Mouse (Mus musculus): ENCODE measurements around the gene Kcnc4.
A peak's percentile ranks its signal among the peaks of the same experiment; 100 is the strongest.

Gene Kcnc4

GRCm38 (mm10) chr3:107459196-107459772, at the start of gene Kcnc4:
Gene Kcnc4, minus strand, starts transcription at chr3:107459552.
- peak in 1 of 2 experiments; percentile 67 for DNase-seq (ENCODE audit: inconsistent age in 2 of 2, low spot score in 1 of 2)

GRCm38 (mm10) chr3:107508696-107509095, 49.3 kb upstream of the Kcnc4 start:
- no peak for DNase-seq (ENCODE audit: inconsistent age in 2 of 2, low spot score in 1 of 2)

GRCm38 (mm10) chr3:107507966-107508365, 48.6 kb upstream of the Kcnc4 start:
- DNase-seq (ENCODE audit: inconsistent age in 2 of 2, low spot score in 1 of 2), result no peak

DNA sequence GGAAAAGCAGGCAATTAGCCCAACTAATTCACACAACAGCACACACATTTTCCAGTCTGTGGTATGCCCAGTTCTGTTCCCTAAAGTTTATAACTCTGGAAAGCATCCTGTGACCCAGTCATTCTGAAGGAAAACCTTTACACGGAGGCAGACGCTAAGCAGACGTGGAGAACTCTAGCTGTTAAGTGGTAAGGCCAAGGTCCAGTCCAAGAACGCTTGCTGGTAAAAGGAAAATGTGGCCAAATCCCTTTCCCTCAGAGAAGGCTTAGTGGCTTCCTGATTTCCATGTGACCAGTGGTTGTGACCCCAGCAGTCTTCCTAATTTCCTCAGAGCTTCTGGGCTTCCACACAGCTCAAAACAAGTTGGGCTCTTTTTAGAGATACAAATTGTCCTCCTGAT, 47.2 kb upstream of the Kcnc4 start:
- no peak for DNase-seq (ENCODE audit: inconsistent age in 2 of 2, low spot score in 1 of 2)

DNA sequence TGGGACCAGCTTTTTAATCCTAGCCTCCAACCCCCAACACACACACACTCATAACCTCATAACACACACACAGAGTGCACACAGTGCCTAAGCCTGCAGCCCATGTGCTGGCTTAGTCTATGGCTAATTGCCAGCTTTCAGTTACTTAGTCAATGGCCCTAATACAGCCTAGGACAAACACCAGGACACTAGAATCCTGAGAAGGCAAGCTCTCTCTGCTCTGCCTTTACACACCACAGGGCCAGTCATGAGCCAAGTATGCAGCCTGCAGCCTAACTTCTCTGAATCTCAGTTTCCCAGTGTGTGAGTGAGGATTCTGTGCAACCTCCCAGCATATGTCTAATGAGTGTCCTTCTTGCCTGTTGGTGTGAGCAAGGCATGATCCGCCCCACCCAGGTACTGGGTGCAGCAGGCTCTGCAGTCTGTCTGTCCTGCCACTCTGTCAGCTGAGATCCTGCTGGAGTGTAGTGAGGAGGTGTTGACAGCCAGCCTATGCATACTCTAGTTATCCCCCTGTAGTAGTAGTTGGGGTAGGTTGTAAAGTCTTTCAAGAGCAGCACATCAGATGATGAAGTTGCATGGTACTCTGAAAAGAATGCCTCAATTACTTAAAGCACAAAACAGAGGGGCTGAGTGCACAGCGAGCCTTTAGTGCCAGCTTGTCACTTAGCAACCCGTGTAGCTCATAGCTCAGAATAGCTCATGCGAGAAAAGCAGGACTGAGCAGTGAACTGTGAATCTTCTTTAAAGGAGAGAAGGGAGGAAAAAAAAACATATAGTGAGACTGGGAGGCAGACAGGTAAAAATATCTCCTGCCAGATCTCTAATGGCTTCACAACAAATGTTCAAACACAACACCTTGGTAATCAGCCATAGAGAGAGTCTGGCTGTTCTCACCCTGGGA, 46.4 kb upstream of the Kcnc4 start:
- no peak for DNase-seq (ENCODE audit: inconsistent age in 2 of 2, low spot score in 1 of 2)

DNA sequence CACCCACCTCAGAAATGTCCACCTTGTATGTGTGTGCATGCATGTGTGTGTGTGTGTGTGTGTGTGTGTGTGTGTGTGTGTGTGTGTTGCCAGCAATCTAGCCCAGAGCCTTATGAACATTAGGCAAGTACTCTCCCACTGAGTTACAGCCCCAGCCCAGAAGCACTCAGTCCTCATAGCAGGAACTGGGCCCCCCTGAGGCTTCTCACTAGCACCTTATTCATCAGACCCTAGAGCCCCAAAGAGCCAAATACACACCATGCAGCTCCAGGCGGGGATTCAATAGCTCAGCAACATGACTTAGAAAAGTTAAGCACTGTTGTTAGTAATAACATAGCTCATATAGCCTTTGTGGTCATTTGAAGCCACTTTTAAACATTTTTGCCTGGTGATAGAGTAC, 45.2 kb upstream of the Kcnc4 start:
- no peak for DNase-seq (ENCODE audit: inconsistent age in 2 of 2, low spot score in 1 of 2)

DNA sequence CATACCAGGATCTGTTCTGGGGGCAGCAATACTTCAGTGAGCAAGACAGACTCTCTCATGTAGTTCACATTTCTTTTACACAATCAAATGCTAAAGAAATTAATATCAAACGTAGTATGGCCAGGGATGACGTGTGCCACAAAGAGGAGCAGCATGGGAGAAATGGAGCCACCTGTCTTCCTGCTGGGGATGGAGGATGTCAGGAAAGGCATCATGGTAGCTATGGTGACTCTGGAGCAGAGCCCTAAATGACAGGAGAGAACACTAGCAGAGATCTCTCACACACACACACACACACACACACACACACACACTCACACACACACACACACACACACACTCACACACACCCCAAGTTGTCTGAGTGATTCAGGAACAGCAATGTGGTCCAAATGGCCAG, 44.4 kb upstream of the Kcnc4 start:
- no peak for DNase-seq (ENCODE audit: inconsistent age in 2 of 2, low spot score in 1 of 2)

- peak; percentile 68 to 79 for DNase-seq (ENCODE audit: inconsistent age in 2 of 2, low spot score in 1 of 2)
Measured at GRCm38 (mm10) chr3:107501702-107502151, 42.4 kb upstream of the Kcnc4 start.

- DNase-seq (ENCODE audit: inconsistent age in 2 of 2, low spot score in 1 of 2), result no peak
Measured at GRCm38 (mm10) chr3:107500301-107500700, 40.9 kb upstream of the Kcnc4 start.

GRCm38 (mm10) chr3:107496086-107496850, 36.9 kb upstream of the Kcnc4 start:
- DNase-seq (ENCODE audit: inconsistent age in 2 of 2, low spot score in 1 of 2), result no peak

- no peak for DNase-seq (ENCODE audit: inconsistent age in 2 of 2, low spot score in 1 of 2)
Measured at GRCm38 (mm10) chr3:107495524-107495923, 36.2 kb upstream of the Kcnc4 start.

- no peak for DNase-seq (ENCODE audit: inconsistent age in 2 of 2, low spot score in 1 of 2)
Measured at GRCm38 (mm10) chr3:107491459-107491858, 32.1 kb upstream of the Kcnc4 start.

DNA sequence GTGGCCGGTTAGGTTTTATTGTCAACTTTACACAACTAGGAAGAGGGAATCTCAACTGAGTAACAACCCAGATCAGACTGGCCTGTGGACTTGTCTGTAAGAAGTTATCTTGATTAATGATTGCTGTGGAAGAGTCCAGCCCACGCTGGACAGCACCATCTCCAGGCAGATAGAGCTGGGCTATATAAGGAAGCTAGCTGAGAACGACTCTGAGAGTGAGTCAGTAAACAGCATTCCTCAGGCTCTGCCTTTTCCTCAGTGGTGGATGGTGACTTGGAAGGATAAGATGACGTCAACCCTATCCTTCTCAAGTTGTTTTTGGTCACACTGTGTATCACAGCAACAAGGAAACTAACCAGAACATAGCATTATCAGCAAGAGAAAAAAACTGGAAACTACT, 29.3 kb upstream of the Kcnc4 start:
- DNase-seq (ENCODE audit: inconsistent age in 2 of 2, low spot score in 1 of 2), result no peak

- DNase-seq (ENCODE audit: inconsistent age in 2 of 2, low spot score in 1 of 2), result peak in 1 of 2 experiments; percentile 27
Measured at GRCm38 (mm10) chr3:107483290-107483689, 23.9 kb upstream of the Kcnc4 start.

GRCm38 (mm10) chr3:107480660-107481059, 21.3 kb upstream of the Kcnc4 start:
- no peak for DNase-seq (ENCODE audit: inconsistent age in 2 of 2, low spot score in 1 of 2)

GRCm38 (mm10) chr3:107472198-107472597, 12.8 kb upstream of the Kcnc4 start:
- peak; percentile 45 to 77 for DNase-seq (ENCODE audit: inconsistent age in 2 of 2, low spot score in 1 of 2)

DNA sequence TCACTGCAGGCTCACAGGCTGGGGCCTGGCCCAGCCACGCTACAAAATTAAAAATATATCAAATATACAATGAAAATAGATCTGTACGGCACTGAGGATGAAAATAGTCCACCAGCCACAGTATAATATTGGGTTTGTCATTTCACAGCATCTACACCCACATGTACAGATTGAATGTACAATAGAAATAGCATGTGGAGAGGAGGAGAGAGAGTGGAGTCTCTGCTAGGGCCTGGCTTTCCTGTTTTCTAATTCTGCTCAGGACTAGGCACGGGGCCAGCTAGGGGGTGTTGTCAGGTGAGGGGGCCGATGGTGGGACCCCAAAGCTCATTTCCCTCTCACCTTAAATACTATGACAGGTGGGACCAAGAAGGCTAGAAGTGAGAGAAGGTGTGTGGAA, 9.7 kb upstream of the Kcnc4 start:
- DNase-seq (ENCODE audit: inconsistent age in 2 of 2, low spot score in 1 of 2), result no peak

DNA sequence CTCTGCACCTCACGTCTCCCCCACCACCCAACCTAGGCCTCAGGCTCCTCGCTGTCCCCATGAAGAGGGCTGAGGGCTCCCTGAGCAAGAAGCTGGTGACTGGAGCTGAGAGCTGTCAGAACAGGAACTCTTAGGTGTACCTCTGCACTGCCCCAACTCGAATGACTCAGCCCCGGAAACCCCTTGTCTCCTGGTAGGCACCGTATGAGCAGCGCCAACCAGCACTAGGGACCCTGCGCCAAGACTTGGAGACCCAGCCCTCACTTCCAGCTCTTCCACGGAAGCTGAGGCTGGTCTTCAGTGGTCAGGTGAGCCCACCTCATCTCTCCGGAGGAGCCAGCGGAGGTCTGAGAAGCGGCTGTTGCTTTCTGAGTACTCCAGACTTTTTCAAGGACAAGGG, 8.8 kb upstream of the Kcnc4 start:
- no peak for DNase-seq (ENCODE audit: inconsistent age in 2 of 2, low spot score in 1 of 2)

DNA sequence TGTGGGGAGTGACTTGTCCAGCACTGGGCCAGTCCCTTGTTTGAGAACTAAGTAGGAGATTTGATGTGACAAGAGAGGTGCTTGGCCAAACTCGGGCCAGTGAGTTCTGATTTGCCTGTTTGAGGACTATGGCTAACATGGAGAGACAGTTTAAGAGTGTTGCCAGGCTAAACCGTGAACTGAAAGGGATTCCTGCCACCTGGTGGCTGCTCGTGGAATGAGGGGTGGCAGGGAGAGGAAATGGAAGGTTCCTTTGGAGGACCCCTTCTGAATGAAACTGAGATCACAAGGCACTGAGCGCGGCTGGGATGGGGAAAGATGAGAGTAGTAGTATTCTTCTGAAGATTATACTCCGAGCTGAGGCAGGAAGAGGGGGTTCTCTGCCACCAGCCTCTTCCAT, 7.2 kb upstream of the Kcnc4 start:
- DNase-seq (ENCODE audit: inconsistent age in 2 of 2, low spot score in 1 of 2), result peak; percentile 54 to 88

- DNase-seq (ENCODE audit: inconsistent age in 2 of 2, low spot score in 1 of 2), result peak; percentile 45 to 87
Measured at GRCm38 (mm10) chr3:107462160-107462559, 2.8 kb upstream of the Kcnc4 start.

DNA sequence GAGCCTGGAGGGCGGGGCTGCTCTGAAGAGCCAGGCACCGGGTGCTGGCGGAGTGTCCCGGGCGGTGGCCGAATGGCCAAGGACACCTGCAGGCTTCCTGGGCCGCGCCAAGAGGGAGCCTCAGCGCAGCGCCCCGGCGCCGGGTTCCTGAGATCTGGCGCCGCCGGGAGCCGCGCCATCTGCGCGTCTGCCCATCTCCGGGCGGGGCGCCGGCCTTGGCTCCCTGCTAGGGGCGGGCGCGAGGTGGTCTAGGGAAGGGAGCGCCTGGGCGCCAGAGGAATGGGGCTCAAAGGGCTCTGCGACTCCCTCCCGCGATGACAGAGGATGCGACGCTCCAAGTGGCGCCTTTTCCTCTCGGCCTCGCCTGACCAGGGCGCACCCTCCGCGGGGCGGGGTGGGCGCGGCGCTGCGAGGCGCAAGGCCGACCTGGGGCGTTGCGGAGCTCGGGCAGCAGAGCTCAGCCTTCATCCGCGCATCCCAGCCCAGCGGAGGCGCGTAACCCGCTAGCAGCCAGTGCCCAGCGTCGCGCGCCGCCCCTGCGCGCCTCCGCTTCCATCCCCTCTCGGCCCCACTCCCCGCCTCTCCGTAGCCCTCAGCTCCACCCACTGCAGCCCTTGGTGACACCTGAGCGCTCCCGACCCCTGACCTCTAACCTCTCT, 550 bp upstream of the Kcnc4 start:
- DNase-seq (ENCODE audit: inconsistent age in 2 of 2, low spot score in 1 of 2), result peak in 1 of 2 experiments; percentile 66
